Mouse (Mus musculus): ENCODE results near the gene Ndufv2. TPM values are rescaled to one million over a fixed set of nuclear protein-coding genes. Genes with fewer than 3 reads are reported as not detected.

Ndufv2 gene
- total RNA-seq, 1 experiment, result 115 TPM

GRCm38 (mm10) chr17:66107466-66107865 lies 6.1 kb upstream of the Ndufv2 start:
- TF ChIP-seq ZNF384 (IDR thresholded peaks at IDR 0.05; ENCODE audit: low read depth, low read length) (no peak), ZC3H11A (IDR thresholded peaks at IDR 0.05; ENCODE audit: borderline replicate concordance, low read depth, low read length) (no peak), MAFK (IDR thresholded peaks at IDR 0.05; ENCODE audit: insufficient read depth, low read depth, low read length) (no peak), CHD2 (IDR thresholded peaks at IDR 0.05; ENCODE audit: low read depth, low read length) (no peak), HCFC1 (IDR thresholded peaks at IDR 0.05; ENCODE audit: borderline replicate concordance, insufficient read depth, low read length) (no peak)
- peaks cover 6 to 15% of the 10 kb centered on the region in 2 experiments; a peak in 3 of 4 replicates for H3K4me1 ChIP-seq (ENCODE audit: control insufficient read depth in 2 of 2, insufficient read depth in 2 of 2, low read length in 2 of 2, poor library complexity in 1 of 2)
- no peak overlapping the region for H3K27ac ChIP-seq (ENCODE audit: insufficient read depth, low read depth, low read length, poor library complexity, severe bottlenecking)
- H3K4me3 ChIP-seq (ENCODE audit: insufficient read depth in 1 of 2, low read depth in 1 of 2, low read length in 2 of 2, poor library complexity in 1 of 2, severe bottlenecking in 1 of 2), result no peak overlapping the region
- H3K9me3 ChIP-seq (ENCODE audit: control insufficient read depth, insufficient read depth, low read depth, low read length), result no peaks in the 10 kb centered on the region
- in situ Hi-C loops (cut with MboI; ENCODE audit: low sequenced_read_pairs in 2 of 2, unreplicated experiment in 2 of 2), result no loop called here
- H3K9ac ChIP-seq (ENCODE audit: insufficient read depth, low read depth, low read length, poor library complexity, severe bottlenecking), result no peak overlapping the region
- DNase-seq (ENCODE audit: low read depth, low spot score), result no peak
- no peaks in the 10 kb centered on the region for H3K36me3 ChIP-seq (ENCODE audit: control insufficient read depth, insufficient read depth, low read length, poor library complexity, severe bottlenecking)

- H3K27ac ChIP-seq (ENCODE audit: insufficient read depth, low read depth, low read length, poor library complexity, severe bottlenecking), result no peak overlapping the region
- no peak for TF ChIP-seq HCFC1 (IDR thresholded peaks at IDR 0.05; ENCODE audit: borderline replicate concordance, insufficient read depth, low read length)
- TF ChIP-seq MAFK (IDR thresholded peaks at IDR 0.05; ENCODE audit: insufficient read depth, low read depth, low read length), result no peak
- TF ChIP-seq ZNF384 (IDR thresholded peaks at IDR 0.05; ENCODE audit: low read depth, low read length), result no peak
- peak; percentile 28; the same call in 1 of the 2 replicates for TF ChIP-seq ZC3H11A (IDR thresholded peaks at IDR 0.05; ENCODE audit: borderline replicate concordance, low read depth, low read length)
- no peak for TF ChIP-seq CHD2 (IDR thresholded peaks at IDR 0.05; ENCODE audit: low read depth, low read length)
- H3K9ac ChIP-seq (ENCODE audit: insufficient read depth, low read depth, low read length, poor library complexity, severe bottlenecking), result no peak overlapping the region; the same call in 1 of the 2 replicates
- in situ Hi-C loops (cut with MboI; ENCODE audit: low sequenced_read_pairs in 2 of 2, unreplicated experiment in 2 of 2), result no loop called here
- no peak overlapping the region for H3K4me3 ChIP-seq (ENCODE audit: insufficient read depth in 1 of 2, low read depth in 1 of 2, low read length in 2 of 2, poor library complexity in 1 of 2, severe bottlenecking in 1 of 2)
- H3K36me3 ChIP-seq (ENCODE audit: control insufficient read depth, insufficient read depth, low read length, poor library complexity, severe bottlenecking), result no peaks in the 10 kb centered on the region
- H3K4me1 ChIP-seq (ENCODE audit: control insufficient read depth in 2 of 2, insufficient read depth in 2 of 2, low read length in 2 of 2, poor library complexity in 1 of 2), result peaks cover 2 to 13% of the 10 kb centered on the region in 2 experiments; a peak in 3 of 4 replicates
- DNase-seq (ENCODE audit: low read depth, low spot score), result peak; percentile 72
- H3K9me3 ChIP-seq (ENCODE audit: control insufficient read depth, insufficient read depth, low read depth, low read length), result no peaks in the 10 kb centered on the region
These were observed 5.4 kb upstream of the Ndufv2 start for GRCm38 (mm10) chr17:66106601-66107267.

GRCm38 (mm10) chr17:66104076-66104475 lies 2.7 kb upstream of the Ndufv2 start:
- TF ChIP-seq ZC3H11A (IDR thresholded peaks at IDR 0.05; ENCODE audit: borderline replicate concordance, low read depth, low read length) (no peak), MAFK (IDR thresholded peaks at IDR 0.05; ENCODE audit: insufficient read depth, low read depth, low read length) (no peak), HCFC1 (IDR thresholded peaks at IDR 0.05; ENCODE audit: borderline replicate concordance, insufficient read depth, low read length) (no peak), CHD2 (IDR thresholded peaks at IDR 0.05; ENCODE audit: low read depth, low read length) (no peak), ZNF384 (IDR thresholded peaks at IDR 0.05; ENCODE audit: low read depth, low read length) (no peak)
- Histone ChIP-seq H3K9me3 (ENCODE audit: control insufficient read depth, insufficient read depth, low read depth, low read length) (no peaks in the 10 kb centered on the region), H3K9ac (ENCODE audit: insufficient read depth, low read depth, low read length, poor library complexity, severe bottlenecking) (no peak overlapping the region), H3K4me1 (ENCODE audit: control insufficient read depth in 2 of 2, insufficient read depth in 2 of 2, low read length in 2 of 2, poor library complexity in 1 of 2) (peaks cover 7 to 10% of the 10 kb centered on the region in 2 experiments; a peak in 3 of 4 replicates), H3K36me3 (ENCODE audit: control insufficient read depth, insufficient read depth, low read length, poor library complexity, severe bottlenecking) (no peaks in the 10 kb centered on the region), H3K27ac (ENCODE audit: insufficient read depth, low read depth, low read length, poor library complexity, severe bottlenecking) (no peak overlapping the region), H3K4me3 (ENCODE audit: insufficient read depth in 1 of 2, low read depth in 1 of 2, low read length in 2 of 2, poor library complexity in 1 of 2, severe bottlenecking in 1 of 2) (no peak overlapping the region)
- in situ Hi-C loops (cut with MboI; ENCODE audit: low sequenced_read_pairs in 2 of 2, unreplicated experiment in 2 of 2), result no loop called here
- DNase-seq (ENCODE audit: low read depth, low spot score), result no peak

- Histone ChIP-seq H3K27ac (ENCODE audit: insufficient read depth, low read depth, low read length, poor library complexity, severe bottlenecking) (peak overlapping the region; percentile 72), H3K36me3 (ENCODE audit: control insufficient read depth, insufficient read depth, low read length, poor library complexity, severe bottlenecking) (no peaks in the 10 kb centered on the region), H3K9ac (ENCODE audit: insufficient read depth, low read depth, low read length, poor library complexity, severe bottlenecking) (peak overlapping the region; percentile 84), H3K4me1 (ENCODE audit: control insufficient read depth in 2 of 2, insufficient read depth in 2 of 2, low read length in 2 of 2, poor library complexity in 1 of 2) (peaks cover 2 to 5% of the 10 kb centered on the region in 2 experiments; a peak in 2 of 4 replicates), H3K9me3 (ENCODE audit: control insufficient read depth, insufficient read depth, low read depth, low read length) (no peaks in the 10 kb centered on the region), H3K4me3 (ENCODE audit: insufficient read depth in 1 of 2, low read depth in 1 of 2, low read length in 2 of 2, poor library complexity in 1 of 2, severe bottlenecking in 1 of 2) (peak overlapping the region; percentile 81 to 99)
- TF ChIP-seq CHD2 (IDR thresholded peaks at IDR 0.05; ENCODE audit: low read depth, low read length) (no peak), ZNF384 (IDR thresholded peaks at IDR 0.05; ENCODE audit: low read depth, low read length) (no peak), ZC3H11A (IDR thresholded peaks at IDR 0.05; ENCODE audit: borderline replicate concordance, low read depth, low read length) (no peak), MAFK (IDR thresholded peaks at IDR 0.05; ENCODE audit: insufficient read depth, low read depth, low read length) (no peak), HCFC1 (IDR thresholded peaks at IDR 0.05; ENCODE audit: borderline replicate concordance, insufficient read depth, low read length) (no peak)
- in situ Hi-C loops (cut with MboI; ENCODE audit: low sequenced_read_pairs in 2 of 2, unreplicated experiment in 2 of 2), result no loop called here
- DNase-seq (ENCODE audit: low read depth, low spot score), result no peak
These were observed 586 bp downstream of the Ndufv2 start for GRCm38 (mm10) chr17:66100566-66101379.
